Mouse (Mus musculus): Measurements from ENCODE around the gene Six4. TPM values are rescaled to one million over a fixed set of nuclear protein-coding genes. Genes with fewer than 3 reads are reported as not detected.

Gene Six4
- polyA plus RNA-seq, 1 experiment: 0.01 TPM

DNA sequence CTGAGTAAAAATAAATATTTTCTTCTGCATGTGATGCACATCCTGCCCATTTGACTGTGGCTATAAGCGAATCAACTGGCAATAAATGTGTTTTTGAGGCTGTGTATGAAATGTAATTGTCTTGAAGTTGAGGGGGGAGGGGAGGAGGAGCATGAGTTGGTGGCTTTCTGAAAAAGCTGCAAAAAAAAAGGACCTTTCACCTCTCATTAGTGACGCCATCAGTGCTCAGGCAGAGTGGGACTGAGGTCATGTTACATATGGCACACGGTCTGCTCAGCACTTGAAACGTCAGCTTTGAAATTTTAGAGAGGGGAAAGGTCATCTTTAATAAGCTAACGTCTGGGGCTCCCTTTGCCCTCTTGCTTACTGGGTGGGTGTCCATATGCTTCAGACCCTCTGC lies 57.8 kb downstream of the Six4 start:
- 29% methylated on average over 5 of the region's 5 CpGs for WGBS
- Histone ChIP-seq H3K4me3 (ENCODE audit: extremely low read depth, insufficient read depth, insufficient read length) (no peak overlapping the region), H3K36me3 (ENCODE audit: control insufficient read depth, insufficient read depth, low read length) (no peaks in the 10 kb centered on the region), H3K27ac (ENCODE audit: insufficient read depth, low read length) (no peak overlapping the region), H3K27me3 (ENCODE audit: control insufficient read depth, insufficient read depth, low read length) (peaks cover 18% of the 10 kb centered on the region), H3K4me1 (ENCODE audit: control insufficient read depth, insufficient read depth, insufficient read length) (peaks cover 4% of the 10 kb centered on the region; the same call in 1 of the 2 replicates)
- no peak for DNase-seq (ENCODE audit: low read depth in 1 of 2, low spot score in 2 of 2)
- TF ChIP-seq CTCF (IDR thresholded peaks at IDR 0.05; ENCODE audit: extremely low read depth, insufficient read depth, insufficient read length, insufficient replicate concordance) (no peak), POLR2A (IDR thresholded peaks at IDR 0.05; ENCODE audit: low read depth, low read length) (no peak)

DNA sequence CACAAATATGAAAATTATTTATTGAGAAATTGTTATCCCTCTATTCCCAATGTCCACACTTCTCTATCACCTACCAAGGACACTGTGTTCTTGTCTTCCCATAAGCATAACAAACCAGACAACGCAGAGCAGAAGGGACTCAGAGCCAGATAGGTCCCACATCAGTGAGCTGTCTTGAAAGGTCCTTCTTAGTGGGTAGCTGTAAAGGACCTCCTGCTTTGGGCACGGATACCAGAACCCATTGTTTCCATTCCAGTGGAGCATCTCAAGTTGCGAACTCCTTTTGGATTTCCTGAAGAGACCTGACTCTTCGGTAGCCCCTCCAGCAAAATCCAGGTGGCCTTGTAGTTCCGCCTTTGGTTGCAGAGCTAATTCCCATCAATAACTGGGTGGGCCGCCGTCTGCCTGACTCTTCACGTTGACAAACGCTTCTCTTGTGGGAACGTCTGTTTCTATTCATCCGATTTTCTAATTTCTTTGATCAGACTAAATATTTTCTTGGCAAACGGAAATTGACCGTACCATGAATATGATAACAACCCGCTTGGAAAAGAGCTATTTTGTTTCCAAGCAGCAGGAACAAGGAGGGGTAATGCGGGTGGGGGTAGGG lies 58.6 kb downstream of the Six4 start:
- Histone ChIP-seq H3K4me3 (ENCODE audit: extremely low read depth, insufficient read depth, insufficient read length) (no peak overlapping the region), H3K36me3 (ENCODE audit: control insufficient read depth, insufficient read depth, low read length) (no peaks in the 10 kb centered on the region), H3K4me1 (ENCODE audit: control insufficient read depth, insufficient read depth, insufficient read length) (peaks cover 4% of the 10 kb centered on the region; the same call in 1 of the 2 replicates), H3K27me3 (ENCODE audit: control insufficient read depth, insufficient read depth, low read length) (peaks cover 23% of the 10 kb centered on the region), H3K27ac (ENCODE audit: insufficient read depth, low read length) (no peak overlapping the region)
- no peak for DNase-seq (ENCODE audit: low read depth in 1 of 2, low spot score in 2 of 2)
- TF ChIP-seq CTCF (IDR thresholded peaks at IDR 0.05; ENCODE audit: extremely low read depth, insufficient read depth, insufficient read length, insufficient replicate concordance) (no peak), POLR2A (IDR thresholded peaks at IDR 0.05; ENCODE audit: low read depth, low read length) (no peak)
- 39% methylated on average over 15 of the region's 15 CpGs for WGBS

DNA sequence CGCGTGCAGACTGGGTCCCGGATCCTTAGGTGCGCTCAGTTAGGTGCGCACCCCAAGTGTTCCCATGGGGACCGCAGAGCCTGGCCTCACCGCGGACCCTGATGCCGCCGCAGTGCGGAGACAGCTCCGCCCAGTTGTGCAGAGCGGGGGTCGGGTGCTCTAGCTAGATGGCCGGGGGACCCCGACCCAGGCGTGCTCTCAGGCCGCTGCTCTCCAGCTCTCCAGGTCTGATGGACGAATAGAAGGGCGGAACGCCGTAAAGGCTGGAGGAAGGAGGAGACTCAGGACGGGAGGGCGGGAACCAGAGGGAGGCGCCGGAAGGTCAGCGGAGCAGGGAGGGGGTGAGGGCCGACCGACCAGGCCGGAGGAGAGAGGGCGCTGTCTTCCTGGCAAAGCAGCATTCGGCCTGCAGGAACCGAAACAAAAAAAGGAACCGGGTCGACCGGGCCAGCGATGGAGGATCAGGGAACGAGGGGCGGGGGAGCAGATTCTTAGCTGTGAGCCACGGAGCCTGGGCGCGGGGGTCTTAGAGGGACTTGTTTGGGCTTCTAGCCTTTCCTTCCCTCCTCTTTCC lies 59.5 kb downstream of the Six4 start, which contains the start of gene Six1:
Six1 (minus strand) TSS at position 220 of the 574 bp plus-strand sequence.
- 3% methylated on average over 42 of the region's 42 CpGs for WGBS
- DNase-seq (ENCODE audit: low read depth in 1 of 2, low spot score in 2 of 2): peak in 1 of 2 experiments; percentile 28
- H3K4me1 ChIP-seq (ENCODE audit: control insufficient read depth, insufficient read depth, insufficient read length): peaks cover 4% of the 10 kb centered on the region; the same call in 1 of the 2 replicates

DNA sequence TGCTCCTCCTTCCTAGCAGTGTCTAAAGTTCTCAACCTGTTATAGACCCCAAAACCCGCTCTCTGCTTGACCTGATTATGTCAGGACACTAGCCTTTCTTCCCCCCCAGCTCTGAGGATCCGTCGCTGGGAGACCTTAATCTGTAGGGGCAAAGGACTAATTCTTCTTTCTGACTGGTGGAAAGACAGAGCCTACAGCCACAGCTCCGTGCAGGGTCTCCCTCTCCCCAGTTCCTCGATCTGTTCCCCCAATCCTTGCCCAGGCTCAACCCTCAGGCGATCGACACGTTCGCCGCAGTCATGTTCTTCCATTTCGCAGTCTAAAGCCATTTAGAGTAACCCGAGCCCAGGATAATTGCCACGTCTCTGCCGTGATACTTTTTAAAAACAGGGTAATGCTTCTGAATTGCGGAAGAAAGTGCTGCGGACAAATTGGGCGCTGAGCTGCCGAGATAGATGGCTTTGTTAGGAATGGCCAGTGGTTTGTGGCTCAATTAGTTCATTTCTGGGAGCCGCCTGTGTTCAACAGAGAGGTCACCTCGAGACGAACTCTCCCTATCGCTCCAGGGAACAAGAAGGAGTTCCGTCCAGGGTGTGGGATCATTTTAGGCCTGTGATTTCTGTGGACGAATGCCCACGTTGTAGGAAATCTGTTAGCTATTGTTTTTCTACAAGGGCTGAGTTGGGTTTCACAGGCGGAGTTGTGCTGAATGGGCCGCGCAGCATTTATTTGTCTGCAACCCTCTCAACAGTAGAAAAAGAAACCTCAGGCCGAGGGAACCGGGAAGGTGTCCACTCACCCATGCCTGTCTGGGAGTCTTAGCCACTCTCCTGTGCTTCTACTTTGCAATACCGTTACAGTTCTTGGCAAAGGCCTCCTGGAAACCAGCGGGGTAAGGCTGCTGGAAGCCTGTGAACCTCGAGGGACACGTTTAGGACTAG lies 60.3 kb downstream of the Six4 start:
- peak overlapping the region; percentile 14; the same call in 1 of the 2 replicates for H3K4me3 ChIP-seq (ENCODE audit: extremely low read depth, insufficient read depth, insufficient read length)
- 5% methylated on average over 34 of the region's 34 CpGs for WGBS
- DNase-seq (ENCODE audit: low read depth in 1 of 2, low spot score in 2 of 2): no peak

More for the DNA sequence above, 59.5 kb downstream of the Six4 start, which contains the start of gene Six1:
- no peaks in the 10 kb centered on the region for H3K36me3 ChIP-seq (ENCODE audit: control insufficient read depth, insufficient read depth, low read length)
- H3K27ac ChIP-seq (ENCODE audit: insufficient read depth, low read length): no peak within 1 kb of the TSS
- H3K27me3 ChIP-seq (ENCODE audit: control insufficient read depth, insufficient read depth, low read length): peaks cover 25% of the 10 kb centered on the region
- peak within 1 kb of the TSS; percentile 52 for H3K4me3 ChIP-seq (ENCODE audit: extremely low read depth, insufficient read depth, insufficient read length)
- TF ChIP-seq CTCF (IDR thresholded peaks at IDR 0.05; ENCODE audit: extremely low read depth, insufficient read depth, insufficient read length, insufficient replicate concordance): no peak

DNA sequence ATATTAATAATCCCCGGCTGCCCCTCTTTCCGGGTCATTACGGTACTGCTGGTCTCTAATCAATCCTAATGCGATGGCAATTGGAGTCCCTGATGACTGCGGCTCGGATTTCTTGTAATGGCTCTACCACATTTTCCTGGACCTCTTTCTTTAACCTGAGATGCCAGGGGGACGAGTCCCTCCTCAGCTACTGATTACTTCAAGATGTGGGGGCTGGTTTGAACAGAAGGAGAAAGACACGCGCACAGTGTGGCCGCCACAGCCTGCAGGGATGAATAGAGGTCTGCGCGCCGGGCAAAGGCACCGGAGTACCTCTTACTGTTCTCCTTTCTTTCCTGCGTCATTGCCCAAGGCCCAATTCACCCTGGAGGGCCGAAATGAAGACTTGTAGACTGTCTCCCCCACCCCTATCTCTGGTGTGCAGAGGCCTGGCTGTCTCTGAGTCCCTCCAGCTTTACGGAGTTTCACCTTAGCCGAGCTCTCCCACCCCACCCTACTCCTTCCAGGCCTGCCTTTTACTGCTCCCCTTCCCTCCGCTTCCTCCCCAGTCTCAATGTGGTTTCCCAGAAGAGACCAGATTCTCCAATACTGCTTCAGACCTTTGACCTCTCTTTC lies 61.1 kb downstream of the Six4 start:
- peaks cover 25% of the 10 kb centered on the region for H3K27me3 ChIP-seq (ENCODE audit: control insufficient read depth, insufficient read depth, low read length)
- no peak for DNase-seq (ENCODE audit: low read depth in 1 of 2, low spot score in 2 of 2)
- 11% methylated on average over 19 of the region's 19 CpGs for WGBS
- H3K4me3 ChIP-seq (ENCODE audit: extremely low read depth, insufficient read depth, insufficient read length): no peak overlapping the region
- peaks cover 4% of the 10 kb centered on the region; the same call in 1 of the 2 replicates for H3K4me1 ChIP-seq (ENCODE audit: control insufficient read depth, insufficient read depth, insufficient read length)
- H3K36me3 ChIP-seq (ENCODE audit: control insufficient read depth, insufficient read depth, low read length): no peaks in the 10 kb centered on the region
- TF ChIP-seq CTCF (IDR thresholded peaks at IDR 0.05; ENCODE audit: extremely low read depth, insufficient read depth, insufficient read length, insufficient replicate concordance): no peak
- no peak for TF ChIP-seq POLR2A (IDR thresholded peaks at IDR 0.05; ENCODE audit: low read depth, low read length)
- H3K27ac ChIP-seq (ENCODE audit: insufficient read depth, low read length): no peak overlapping the region

More for the DNA sequence above, 60.3 kb downstream of the Six4 start:
- Histone ChIP-seq H3K27ac (ENCODE audit: insufficient read depth, low read length) (no peak overlapping the region), H3K36me3 (ENCODE audit: control insufficient read depth, insufficient read depth, low read length) (no peaks in the 10 kb centered on the region), H3K4me1 (ENCODE audit: control insufficient read depth, insufficient read depth, insufficient read length) (peaks cover 4% of the 10 kb centered on the region; the same call in 1 of the 2 replicates), H3K27me3 (ENCODE audit: control insufficient read depth, insufficient read depth, low read length) (peaks cover 25% of the 10 kb centered on the region)
- TF ChIP-seq CTCF (IDR thresholded peaks at IDR 0.05; ENCODE audit: extremely low read depth, insufficient read depth, insufficient read length, insufficient replicate concordance) (no peak), POLR2A (IDR thresholded peaks at IDR 0.05; ENCODE audit: low read depth, low read length) (no peak)

DNA sequence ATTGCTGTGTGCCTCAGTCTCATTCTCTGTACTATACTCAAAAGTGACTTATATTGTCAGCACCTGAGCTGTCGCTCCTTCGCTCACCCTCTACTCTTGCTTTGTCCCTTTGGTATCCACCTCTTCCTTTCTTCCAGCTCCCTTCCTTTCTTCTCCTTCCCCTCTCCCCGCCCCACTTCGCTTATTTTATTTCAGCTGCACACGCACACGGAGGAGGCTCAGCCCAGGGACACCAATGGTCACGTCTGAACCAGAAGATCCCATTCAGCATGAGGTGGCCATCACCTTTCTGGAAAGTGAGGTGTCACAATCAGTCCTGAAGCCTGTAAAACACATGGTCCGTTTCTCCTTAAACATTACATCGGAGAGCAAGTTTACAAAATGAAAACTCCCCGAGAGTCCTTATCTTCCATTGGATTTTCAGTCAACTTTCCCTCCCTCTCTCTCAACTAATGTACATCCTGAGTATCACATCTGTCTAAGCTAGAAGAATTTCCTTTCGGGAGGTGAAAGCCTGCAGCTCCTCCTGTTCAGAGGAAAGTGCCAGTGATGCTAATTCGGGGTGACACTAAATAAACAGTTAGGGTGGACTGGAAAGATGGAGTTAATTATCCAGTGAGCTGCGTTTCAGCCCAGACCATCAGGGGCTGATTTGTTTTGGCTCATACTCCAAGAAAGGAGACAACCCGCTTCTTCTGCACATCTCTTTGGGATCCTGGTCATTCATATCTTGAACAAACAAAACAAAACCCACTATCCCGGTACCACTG lies 62.3 kb downstream of the Six4 start:
- H3K4me3 ChIP-seq (ENCODE audit: extremely low read depth, insufficient read depth, insufficient read length): no peak overlapping the region
- WGBS: 10% methylated on average over 15 of the region's 15 CpGs
- no peak for DNase-seq (ENCODE audit: low read depth in 1 of 2, low spot score in 2 of 2)
- H3K27me3 ChIP-seq (ENCODE audit: control insufficient read depth, insufficient read depth, low read length): peaks cover 28% of the 10 kb centered on the region
- TF ChIP-seq CTCF (IDR thresholded peaks at IDR 0.05; ENCODE audit: extremely low read depth, insufficient read depth, insufficient read length, insufficient replicate concordance) (no peak), POLR2A (IDR thresholded peaks at IDR 0.05; ENCODE audit: low read depth, low read length) (no peak)
- H3K27ac ChIP-seq (ENCODE audit: insufficient read depth, low read length): no peak overlapping the region
- no peaks in the 10 kb centered on the region for H3K36me3 ChIP-seq (ENCODE audit: control insufficient read depth, insufficient read depth, low read length)
- H3K4me1 ChIP-seq (ENCODE audit: control insufficient read depth, insufficient read depth, insufficient read length): peaks cover 10% of the 10 kb centered on the region

All from spleen, adult 2 months (tissue).